Mouse (Mus musculus) heart, adult 10 weeks (tissue): Measurements from ENCODE around the gene Afmid. TPM values are rescaled to one million over a fixed set of nuclear protein-coding genes. Genes with fewer than 3 reads are reported as not detected.

Experiments
- polyA plus RNA-seq: library from polyadenylated mRNA; stranded (reverse); fragments of 350-450 nt; fragmentation: Illumina TruSeq; extraction: RNeasy Lipid Tissue Mini Kit (QIAGEN cat#74804); gene quantifications from one replicate; pipeline ENCODE4 v1.2.3, GENCODE M21; 2014; ENCODE audit warnings: low read depth, low replicate concordance

Gene Afmid
- polyA plus RNA-seq: 7.8 TPM

GRCm38 (mm10) chr11:117825333-117826101, at the start of gene Afmid, which contains the start of gene Tk1:
Gene Afmid (plus strand): TSS chr11:117825924.
Gene Tk1 (minus strand): TSS chr11:117826092.

GRCm38 (mm10) chr11:117781993-117782704, 43.6 kb upstream of the Afmid start, which contains the start of the genes Tmc8 and Tmc6:
Gene Tmc8 (plus strand): TSS chr11:117782076.
Gene Tmc6 (minus strand): TSS chr11:117782198.

GRCm38 (mm10) chr11:117797511-117798159, 28.1 kb upstream of the Afmid start, which contains the start of gene 6030468B19Rik:
Gene 6030468B19Rik (plus strand): TSS chr11:117797660.

GRCm38 (mm10) chr11:117809407-117810311, 16.1 kb upstream of the Afmid start, which contains the start of the genes Gm20708 and Syngr2:
Gene Gm20708 (plus strand): TSS chr11:117809668.
Gene Syngr2 (plus strand): TSS chr11:117809668.

GRCm38 (mm10) chr11:117848985-117849671, 23.4 kb downstream of the Afmid start, which contains the start of gene Birc5:
Gene Birc5 (plus strand): TSS chr11:117849251.

GRCm38 (mm10) chr11:117860601-117861000, 34.9 kb downstream of the Afmid start, which contains the start of gene Tmem235:
Gene Tmem235 (plus strand): TSS chr11:117860752.

GRCm38 (mm10) chr11:117872861-117873608, 47.3 kb downstream of the Afmid start, which contains the start of gene Tha1:
Gene Tha1 (minus strand): TSS chr11:117873481.

Other genes starting within 250 kb of the Afmid start
- 20.7 TPM for gene Tnrc6c, start 171.6 kb upstream of the Afmid start, polyA plus RNA-seq
- 1.5 TPM for gene Tmc8, start 43.8 kb upstream of the Afmid start, polyA plus RNA-seq
- 11.0 TPM for gene Tmc6, start 43.7 kb upstream of the Afmid start, polyA plus RNA-seq
- gene 6030468B19Rik, start 28.3 kb upstream of the Afmid start, polyA plus RNA-seq: not detected
- gene Gm20708, start 16.3 kb upstream of the Afmid start, polyA plus RNA-seq: 2.7 TPM
- 170 TPM for gene Syngr2, start 16.3 kb upstream of the Afmid start, polyA plus RNA-seq
- gene Tk1, start 168 bp downstream of the Afmid start, polyA plus RNA-seq: 2.6 TPM
- 0.71 TPM for gene Birc5, start 23.3 kb downstream of the Afmid start, polyA plus RNA-seq
- not detected for gene Tmem235, start 34.8 kb downstream of the Afmid start, polyA plus RNA-seq
- 10.4 TPM for gene Tha1, start 47.6 kb downstream of the Afmid start, polyA plus RNA-seq
- gene Socs3, start 144.1 kb downstream of the Afmid start, polyA plus RNA-seq: 5.2 TPM
- 20.7 TPM for gene Pgs1, start 160.4 kb downstream of the Afmid start, polyA plus RNA-seq